Mouse (Mus musculus) urinary bladder, postnatal 14 days (tissue): Measurements from ENCODE around the gene Olfr325.

Experiments
- DNase-seq: peaks from one replicate; pipeline ENCODE4 v3.0.0; 2021; ENCODE audit warnings: low spot score

The Olfr325 gene

DNA sequence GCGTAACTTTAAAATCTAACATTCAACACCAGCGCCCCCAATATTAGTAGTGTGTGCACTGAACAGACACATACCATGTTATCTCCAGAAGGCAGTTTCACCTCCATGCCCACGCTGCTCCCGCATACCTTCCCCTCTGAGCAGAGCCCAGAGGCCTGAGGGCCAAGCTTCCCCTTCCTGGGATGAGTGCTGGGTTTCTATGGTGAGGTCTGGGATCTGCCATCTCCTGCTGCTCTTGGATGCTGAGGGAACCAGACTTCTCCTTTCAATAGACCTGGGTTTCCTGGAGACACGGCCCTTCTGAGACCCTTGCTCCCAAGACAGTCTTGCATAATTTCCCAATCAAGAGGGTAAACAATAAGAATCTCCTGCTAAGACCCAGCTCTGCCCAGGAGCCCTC is 52.9 kb downstream of the Olfr325 start, which contains the start of gene Olfr323:
Olfr323 (minus strand) TSS at position 101 of the 400 bp plus-strand sequence.
- DNase-seq = no peak
